Mouse (Mus musculus): ENCODE measurements around the gene Mmd. TPM values are rescaled to one million over a fixed set of nuclear protein-coding genes. Genes with fewer than 3 reads are reported as not detected.
A peak's percentile ranks its signal among the peaks of the same experiment; 100 is the strongest.

Gene Mmd
- polyA plus RNA-seq, 2 experiments: 5.0 TPM

GRCm38 (mm10) chr11:90259071-90259470, 9.8 kb downstream of the Mmd start:
- Histone ChIP-seq H3K27ac (no peak overlapping the region), H3K4me3 (ENCODE audit: insufficient read depth in 1 of 2, low read depth in 2 of 2, low read length in 2 of 2) (no peak overlapping the region), H3K4me2 (ENCODE audit: low read depth) (no peak overlapping the region)

DNA sequence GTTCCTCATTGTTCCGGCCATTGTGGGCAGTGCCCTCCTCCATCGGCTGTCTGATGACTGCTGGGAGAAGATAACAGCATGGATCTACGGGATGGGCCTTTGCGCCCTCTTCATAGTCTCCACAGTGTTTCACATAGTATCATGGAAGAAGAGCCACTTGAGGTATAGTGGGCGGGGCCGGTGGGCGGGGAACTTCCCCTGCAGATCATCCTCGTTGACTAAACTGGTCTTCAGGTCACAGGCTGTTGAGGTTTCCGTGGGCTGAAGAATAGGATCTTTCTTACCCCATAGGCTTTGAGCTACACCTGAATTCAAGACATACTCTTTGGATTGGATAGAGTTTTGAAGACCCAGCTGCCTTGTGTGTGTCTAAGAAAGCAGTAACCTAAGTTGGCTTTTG, 10.6 kb downstream of the Mmd start:
- DNase-seq (ENCODE audit: low read depth in 3 of 3, low spot score in 3 of 3): no peak
- Histone ChIP-seq H3K27me3 (ENCODE audit: control insufficient read depth, insufficient read depth, low read length) (no peaks in the 10 kb centered on the region), H3K27ac (no peak overlapping the region), H3K9me3 (ENCODE audit: control insufficient read depth, low read length) (no peaks in the 10 kb centered on the region), H3K4me1 (replicated peaks; ENCODE audit: control insufficient read depth in 2 of 2, insufficient read depth in 2 of 2, low read length in 1 of 2) (peaks cover 0 to 9% of the 10 kb centered on the region in 2 experiments; a peak in 3 of 4 replicates), H3K9ac (replicated peaks) (no peak overlapping the region), H3K36me3 (replicated peaks; ENCODE audit: control insufficient read depth, insufficient read depth, low read depth) (no peaks in the 10 kb centered on the region), H3K4me2 (ENCODE audit: low read depth) (no peak overlapping the region), H3K4me3 (ENCODE audit: insufficient read depth in 1 of 2, low read depth in 2 of 2, low read length in 2 of 2) (no peak overlapping the region)
- no peak for ATAC-seq (ENCODE audit: insufficient read depth)
- TF ChIP-seq EP300 (IDR thresholded peaks at IDR 0.05; ENCODE audit: low read depth) (no peak), CTCF (IDR thresholded peaks at IDR 0.05; ENCODE audit: low read depth) (no peak)
- WGBS (ENCODE audit: insufficient replicate concordance): 37% methylated on average over 9 of the region's 9 CpGs

More at GRCm38 (mm10) chr11:90259071-90259470, 9.8 kb downstream of the Mmd start:
- DNase-seq (ENCODE audit: low read depth in 3 of 3, low spot score in 3 of 3) (peak in 1 of 3 experiments; percentile 30), ATAC-seq (ENCODE audit: insufficient read depth) (0 out of 2 replicates have a peak, but pooled peaks have one; percentile 27)
- Histone ChIP-seq H3K27me3 (ENCODE audit: control insufficient read depth, insufficient read depth, low read length) (no peaks in the 10 kb centered on the region), H3K9me3 (ENCODE audit: control insufficient read depth, low read length) (no peaks in the 10 kb centered on the region), H3K4me1 (replicated peaks; ENCODE audit: control insufficient read depth in 2 of 2, insufficient read depth in 2 of 2, low read length in 1 of 2) (peaks cover 0 to 9% of the 10 kb centered on the region in 2 experiments; a peak in 3 of 4 replicates), H3K36me3 (replicated peaks; ENCODE audit: control insufficient read depth, insufficient read depth, low read depth) (no peaks in the 10 kb centered on the region), H3K9ac (replicated peaks) (no peak overlapping the region)
- no peak for TF ChIP-seq EP300 (IDR thresholded peaks at IDR 0.05; ENCODE audit: low read depth)
- TF ChIP-seq CTCF (IDR thresholded peaks at IDR 0.05; ENCODE audit: low read depth): no peak
- 48% methylated on average over 4 of the region's 4 CpGs for WGBS (ENCODE audit: insufficient replicate concordance)

DNA sequence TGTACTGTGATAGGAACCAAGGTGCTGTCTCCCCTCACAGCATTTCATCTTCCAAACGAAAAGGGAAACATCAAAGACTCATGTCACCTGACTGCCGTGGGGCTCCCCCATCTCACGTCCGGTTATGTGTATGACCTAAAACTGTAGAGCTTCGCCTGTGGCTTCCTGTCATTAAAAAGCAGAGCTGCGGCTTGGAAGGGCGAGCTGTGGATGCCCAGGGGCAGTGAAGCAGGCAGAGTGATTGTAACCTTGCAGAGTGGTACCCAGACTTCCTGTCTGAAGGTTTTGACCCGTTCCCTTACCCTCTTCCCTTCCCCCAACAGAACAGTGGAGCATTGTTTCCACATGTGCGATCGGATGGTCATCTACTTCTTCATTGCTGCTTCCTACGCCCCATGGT, 14.9 kb downstream of the Mmd start:
- no peaks in the 10 kb centered on the region for H3K36me3 ChIP-seq (replicated peaks; ENCODE audit: control insufficient read depth, insufficient read depth, low read depth)
- no peak for DNase-seq (ENCODE audit: low read depth in 3 of 3, low spot score in 3 of 3)
- H3K27me3 ChIP-seq (ENCODE audit: control insufficient read depth, insufficient read depth, low read length): no peaks in the 10 kb centered on the region
- peaks cover 0 to 4% of the 10 kb centered on the region in 2 experiments; a peak in 2 of 4 replicates for H3K4me1 ChIP-seq (replicated peaks; ENCODE audit: control insufficient read depth in 2 of 2, insufficient read depth in 2 of 2, low read length in 1 of 2)
- H3K4me3 ChIP-seq (ENCODE audit: insufficient read depth in 1 of 2, low read depth in 2 of 2, low read length in 2 of 2): no peak overlapping the region
- WGBS (ENCODE audit: insufficient replicate concordance): 67% methylated on average over 11 of the region's 11 CpGs
- no peak for TF ChIP-seq CTCF (IDR thresholded peaks at IDR 0.05; ENCODE audit: low read depth)
- TF ChIP-seq EP300 (IDR thresholded peaks at IDR 0.05; ENCODE audit: low read depth): no peak
- H3K27ac ChIP-seq: no peak overlapping the region
- H3K9me3 ChIP-seq (ENCODE audit: control insufficient read depth, low read length): no peaks in the 10 kb centered on the region
- no peak for ATAC-seq (ENCODE audit: insufficient read depth)
- H3K9ac ChIP-seq (replicated peaks): no peak overlapping the region
- H3K4me2 ChIP-seq (ENCODE audit: low read depth): no peak overlapping the region

GRCm38 (mm10) chr11:90265581-90265980, 16.3 kb downstream of the Mmd start:
- no peak overlapping the region for H3K9ac ChIP-seq (replicated peaks)
- H3K36me3 ChIP-seq (replicated peaks; ENCODE audit: control insufficient read depth, insufficient read depth, low read depth): no peaks in the 10 kb centered on the region
- no peak overlapping the region for H3K4me2 ChIP-seq (ENCODE audit: low read depth)
- ATAC-seq (ENCODE audit: insufficient read depth) (no peak), DNase-seq (ENCODE audit: low read depth in 3 of 3, low spot score in 3 of 3) (no peak)
- no peak overlapping the region for H3K27ac ChIP-seq
- no peaks in the 10 kb centered on the region for H3K4me1 ChIP-seq (replicated peaks; ENCODE audit: control insufficient read depth in 2 of 2, insufficient read depth in 2 of 2, low read length in 1 of 2)
- no peak overlapping the region for H3K4me3 ChIP-seq (ENCODE audit: insufficient read depth in 1 of 2, low read depth in 2 of 2, low read length in 2 of 2)
- H3K9me3 ChIP-seq (ENCODE audit: control insufficient read depth, low read length): no peaks in the 10 kb centered on the region
- WGBS (ENCODE audit: insufficient replicate concordance): 67% methylated on average over 7 of the region's 7 CpGs
- no peaks in the 10 kb centered on the region for H3K27me3 ChIP-seq (ENCODE audit: control insufficient read depth, insufficient read depth, low read length)
- TF ChIP-seq EP300 (IDR thresholded peaks at IDR 0.05; ENCODE audit: low read depth) (no peak), CTCF (IDR thresholded peaks at IDR 0.05; ENCODE audit: low read depth) (no peak)

DNA sequence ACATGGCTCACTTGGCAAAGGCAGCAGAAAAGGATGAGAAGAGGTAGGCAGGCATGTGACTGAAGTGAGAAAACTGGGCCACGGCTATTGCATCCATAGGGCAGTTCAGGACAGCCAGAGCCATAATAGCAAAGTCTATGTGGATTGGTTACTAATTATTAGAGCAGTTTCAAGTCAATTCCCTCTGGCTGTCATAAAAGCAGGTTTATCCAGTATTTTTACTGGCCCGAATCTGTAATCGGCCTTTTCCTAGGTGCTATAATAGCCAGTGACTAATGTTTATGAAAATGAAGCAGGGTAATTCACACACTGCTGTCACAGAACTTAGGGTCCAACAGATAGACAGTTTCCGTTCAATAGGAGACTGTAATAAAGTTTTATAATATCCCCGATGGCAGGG, 19.7 kb downstream of the Mmd start:
- Histone ChIP-seq H3K27me3 (ENCODE audit: control insufficient read depth, insufficient read depth, low read length) (no peaks in the 10 kb centered on the region), H3K4me2 (ENCODE audit: low read depth) (no peak overlapping the region), H3K4me1 (replicated peaks; ENCODE audit: control insufficient read depth in 2 of 2, insufficient read depth in 2 of 2, low read length in 1 of 2) (no peaks in the 10 kb centered on the region), H3K9me3 (ENCODE audit: control insufficient read depth, low read length) (no peaks in the 10 kb centered on the region), H3K27ac (no peak overlapping the region), H3K9ac (replicated peaks) (no peak overlapping the region), H3K4me3 (ENCODE audit: insufficient read depth in 1 of 2, low read depth in 2 of 2, low read length in 2 of 2) (no peak overlapping the region), H3K36me3 (replicated peaks; ENCODE audit: control insufficient read depth, insufficient read depth, low read depth) (no peaks in the 10 kb centered on the region)
- no peak for DNase-seq (ENCODE audit: low read depth in 3 of 3, low spot score in 3 of 3)
- no peak for TF ChIP-seq CTCF (IDR thresholded peaks at IDR 0.05; ENCODE audit: low read depth)
- no peak for TF ChIP-seq EP300 (IDR thresholded peaks at IDR 0.05; ENCODE audit: low read depth)
- WGBS (ENCODE audit: insufficient replicate concordance): 70% methylated on average over 5 of the region's 5 CpGs
- no peak for ATAC-seq (ENCODE audit: insufficient read depth)

All from liver, embryonic 14.5 days (tissue).